Mouse (Mus musculus): ENCODE data around the gene Esrrg. TPM values are rescaled to one million over a fixed set of nuclear protein-coding genes. Genes with fewer than 3 reads are reported as not detected.

Gene Esrrg
- total and polyA plus RNA-seq, 2 experiments, result 1.1 to 4.2 TPM

GRCm38 (mm10) chr1:187819406-187819805 lies 210.8 kb downstream of the Esrrg start:
- no peaks in the 10 kb centered on the region for H3K79me2 ChIP-seq (ENCODE audit: control insufficient read depth, insufficient read depth, low read length)
- no peak overlapping the region for H3K27ac ChIP-seq (replicated peaks; ENCODE audit: insufficient read depth, low read depth, low read length)
- H3K9ac ChIP-seq (ENCODE audit: low read depth, low read length), result no peak overlapping the region
- TF ChIP-seq CTCF (IDR thresholded peaks at IDR 0.05; ENCODE audit: low read depth, low read length), result no peak
- no peak for TF ChIP-seq POLR2A (IDR thresholded peaks at IDR 0.05; ENCODE audit: extremely low read depth, insufficient read depth, low read length)
- no peaks in the 10 kb centered on the region for H3K27me3 ChIP-seq (ENCODE audit: control insufficient read depth, insufficient read depth, low read length)
- DNase-seq (ENCODE audit: extremely low read depth, low read depth, low spot score), result peak; percentile 77
- H3K4me1 ChIP-seq (ENCODE audit: control insufficient read depth, insufficient read depth, low read length), result no peaks in the 10 kb centered on the region
- H3K36me3 ChIP-seq (ENCODE audit: control insufficient read depth, insufficient read depth, low read length), result no peaks in the 10 kb centered on the region
- H3K4me3 ChIP-seq (ENCODE audit: insufficient read depth, low read depth, low read length), result no peak overlapping the region
- WGBS, result 49% methylated on average over 5 of the region's 5 CpGs

- no peak for DNase-seq (ENCODE audit: extremely low read depth, low read depth, low spot score)
- H3K4me1 ChIP-seq (ENCODE audit: control insufficient read depth, insufficient read depth, low read length), result no peaks in the 10 kb centered on the region
- no peak overlapping the region for H3K9ac ChIP-seq (ENCODE audit: low read depth, low read length)
- no peaks in the 10 kb centered on the region for H3K79me2 ChIP-seq (ENCODE audit: control insufficient read depth, insufficient read depth, low read length)
- H3K27me3 ChIP-seq (ENCODE audit: control insufficient read depth, insufficient read depth, low read length), result no peaks in the 10 kb centered on the region
- WGBS, result 89% methylated on average over 13 of the region's 13 CpGs
- no peak overlapping the region for H3K27ac ChIP-seq (replicated peaks; ENCODE audit: insufficient read depth, low read depth, low read length)
- TF ChIP-seq CTCF (IDR thresholded peaks at IDR 0.05; ENCODE audit: low read depth, low read length) (no peak), POLR2A (IDR thresholded peaks at IDR 0.05; ENCODE audit: extremely low read depth, insufficient read depth, low read length) (no peak)
- no peak overlapping the region for H3K4me3 ChIP-seq (ENCODE audit: insufficient read depth, low read depth, low read length)
- no peaks in the 10 kb centered on the region for H3K36me3 ChIP-seq (ENCODE audit: control insufficient read depth, insufficient read depth, low read length)
Measured at GRCm38 (mm10) chr1:187821368-187821811, 212.8 kb downstream of the Esrrg start.

- TF ChIP-seq POLR2A (IDR thresholded peaks at IDR 0.05; ENCODE audit: extremely low read depth, insufficient read depth, low read length), result no peak
- no peak for TF ChIP-seq CTCF (IDR thresholded peaks at IDR 0.05; ENCODE audit: low read depth, low read length)
- H3K27ac ChIP-seq (replicated peaks; ENCODE audit: insufficient read depth, low read depth, low read length), result no peak overlapping the region
- no peaks in the 10 kb centered on the region for H3K36me3 ChIP-seq (ENCODE audit: control insufficient read depth, insufficient read depth, low read length)
- 78% methylated on average over 5 of the region's 5 CpGs for WGBS
- H3K4me1 ChIP-seq (ENCODE audit: control insufficient read depth, insufficient read depth, low read length), result no peaks in the 10 kb centered on the region
- DNase-seq (ENCODE audit: extremely low read depth, low read depth, low spot score), result no peak
- H3K79me2 ChIP-seq (ENCODE audit: control insufficient read depth, insufficient read depth, low read length), result no peaks in the 10 kb centered on the region
- H3K27me3 ChIP-seq (ENCODE audit: control insufficient read depth, insufficient read depth, low read length), result no peaks in the 10 kb centered on the region
- no peak overlapping the region for H3K9ac ChIP-seq (ENCODE audit: low read depth, low read length)
- H3K4me3 ChIP-seq (ENCODE audit: insufficient read depth, low read depth, low read length), result no peak overlapping the region
Measured at GRCm38 (mm10) chr1:187823351-187823750, 214.8 kb downstream of the Esrrg start.

GRCm38 (mm10) chr1:187825421-187826097 lies 217.0 kb downstream of the Esrrg start:
- Histone ChIP-seq H3K27me3 (ENCODE audit: control insufficient read depth, insufficient read depth, low read length) (no peaks in the 10 kb centered on the region), H3K79me2 (ENCODE audit: control insufficient read depth, insufficient read depth, low read length) (no peaks in the 10 kb centered on the region), H3K4me1 (ENCODE audit: control insufficient read depth, insufficient read depth, low read length) (no peaks in the 10 kb centered on the region), H3K9ac (ENCODE audit: low read depth, low read length) (no peak overlapping the region), H3K4me3 (ENCODE audit: insufficient read depth, low read depth, low read length) (no peak overlapping the region), H3K27ac (replicated peaks; ENCODE audit: insufficient read depth, low read depth, low read length) (no peak overlapping the region), H3K36me3 (ENCODE audit: control insufficient read depth, insufficient read depth, low read length) (no peaks in the 10 kb centered on the region)
- no peak for DNase-seq (ENCODE audit: extremely low read depth, low read depth, low spot score)
- WGBS, result 93% methylated on average over 9 of the region's 9 CpGs
- TF ChIP-seq POLR2A (IDR thresholded peaks at IDR 0.05; ENCODE audit: extremely low read depth, insufficient read depth, low read length) (no peak), CTCF (IDR thresholded peaks at IDR 0.05; ENCODE audit: low read depth, low read length) (no peak)

GRCm38 (mm10) chr1:187826140-187826539 lies 217.5 kb downstream of the Esrrg start:
- TF ChIP-seq POLR2A (IDR thresholded peaks at IDR 0.05; ENCODE audit: extremely low read depth, insufficient read depth, low read length) (no peak), CTCF (IDR thresholded peaks at IDR 0.05; ENCODE audit: low read depth, low read length) (no peak)
- WGBS, result 78% methylated on average over 1 of the region's 1 CpGs
- no peaks in the 10 kb centered on the region for H3K36me3 ChIP-seq (ENCODE audit: control insufficient read depth, insufficient read depth, low read length)
- no peak overlapping the region for H3K27ac ChIP-seq (replicated peaks; ENCODE audit: insufficient read depth, low read depth, low read length)
- H3K79me2 ChIP-seq (ENCODE audit: control insufficient read depth, insufficient read depth, low read length), result no peaks in the 10 kb centered on the region
- H3K4me1 ChIP-seq (ENCODE audit: control insufficient read depth, insufficient read depth, low read length), result no peaks in the 10 kb centered on the region
- no peaks in the 10 kb centered on the region for H3K27me3 ChIP-seq (ENCODE audit: control insufficient read depth, insufficient read depth, low read length)
- no peak overlapping the region for H3K4me3 ChIP-seq (ENCODE audit: insufficient read depth, low read depth, low read length)
- H3K9ac ChIP-seq (ENCODE audit: low read depth, low read length), result no peak overlapping the region
- no peak for DNase-seq (ENCODE audit: extremely low read depth, low read depth, low spot score)

- 48% methylated on average over 5 of the region's 5 CpGs for WGBS
- no peak overlapping the region for H3K9ac ChIP-seq (ENCODE audit: low read depth, low read length)
- TF ChIP-seq CTCF (IDR thresholded peaks at IDR 0.05; ENCODE audit: low read depth, low read length) (no peak), POLR2A (IDR thresholded peaks at IDR 0.05; ENCODE audit: extremely low read depth, insufficient read depth, low read length) (no peak)
Measured at GRCm38 (mm10) chr1:187826869-187827268, 218.3 kb downstream of the Esrrg start.

More at GRCm38 (mm10) chr1:187826869-187827268, 218.3 kb downstream of the Esrrg start:
- DNase-seq (ENCODE audit: extremely low read depth, low read depth, low spot score), result peak; percentile 36
- Histone ChIP-seq H3K4me1 (ENCODE audit: control insufficient read depth, insufficient read depth, low read length) (no peaks in the 10 kb centered on the region), H3K4me3 (ENCODE audit: insufficient read depth, low read depth, low read length) (no peak overlapping the region), H3K27ac (replicated peaks; ENCODE audit: insufficient read depth, low read depth, low read length) (no peak overlapping the region), H3K27me3 (ENCODE audit: control insufficient read depth, insufficient read depth, low read length) (no peaks in the 10 kb centered on the region), H3K79me2 (ENCODE audit: control insufficient read depth, insufficient read depth, low read length) (no peaks in the 10 kb centered on the region), H3K36me3 (ENCODE audit: control insufficient read depth, insufficient read depth, low read length) (no peaks in the 10 kb centered on the region)

Measured in liver, adult 2 months (tissue).